Mouse (Mus musculus) naive thymus-derived CD4-positive, alpha-beta T cell, adult 2 months (primary cell): ENCODE results near the gene Sass6.
"Not testable (repeated sequence)": the region's sequence is repeated elsewhere in the genome, so short reads cannot be mapped to it uniquely, and the experiment has no call there.

Experiments used
- DNase-seq: peaks from one replicate; pipeline ENCODE4 v3.0.0-alpha.2; 2011; ENCODE audit warnings: low read depth

Gene Sass6

DNA sequence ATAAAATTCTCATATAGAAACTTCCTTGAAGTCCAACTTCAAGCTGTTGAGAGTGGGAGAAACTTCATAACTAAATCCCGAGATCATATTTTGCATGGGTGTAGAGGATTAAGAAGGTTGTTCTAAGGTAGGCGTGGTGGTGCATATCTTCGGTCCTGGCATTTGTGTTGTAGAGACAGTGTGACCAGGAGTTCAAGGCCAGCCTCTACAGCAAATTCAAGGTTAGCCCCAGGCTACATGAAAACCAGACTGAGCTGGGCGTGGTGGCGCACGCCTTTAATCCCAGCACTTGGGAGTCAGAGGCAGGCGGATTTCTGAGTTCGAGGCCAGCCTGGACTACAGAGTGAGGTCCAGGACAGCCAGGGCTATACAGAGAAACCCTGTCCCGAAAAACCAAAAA is 69.5 kb downstream of the Sass6 start:
- not testable (repeated sequence) for DNase-seq
